Mouse (Mus musculus) brain, embryonic 14.5 days (tissue): ENCODE measurements around the gene Apobec3.

Experiments
- CTCF ChIP-seq: fragments of 200-500 bp; IDR thresholded peaks from 2 replicates; pipeline ENCODE4 v1.5.1; 2012; ENCODE audit warnings: inconsistent platforms, mild to moderate bottlenecking, moderate library complexity, borderline replicate concordance; ENCODE audit not compliant: insufficient read depth, insufficient read length; ENCODE audit errors: extremely low read depth
- POLR2A ChIP-seq: fragments of 200-500 bp; IDR thresholded peaks from 2 replicates; pipeline ENCODE4 v1.6.1; 2012; ENCODE audit warnings: mild to moderate bottlenecking, inconsistent platforms, borderline replicate concordance; ENCODE audit not compliant: poor library complexity, insufficient read depth, insufficient read length, severe bottlenecking; ENCODE audit errors: extremely low read depth

DNA sequence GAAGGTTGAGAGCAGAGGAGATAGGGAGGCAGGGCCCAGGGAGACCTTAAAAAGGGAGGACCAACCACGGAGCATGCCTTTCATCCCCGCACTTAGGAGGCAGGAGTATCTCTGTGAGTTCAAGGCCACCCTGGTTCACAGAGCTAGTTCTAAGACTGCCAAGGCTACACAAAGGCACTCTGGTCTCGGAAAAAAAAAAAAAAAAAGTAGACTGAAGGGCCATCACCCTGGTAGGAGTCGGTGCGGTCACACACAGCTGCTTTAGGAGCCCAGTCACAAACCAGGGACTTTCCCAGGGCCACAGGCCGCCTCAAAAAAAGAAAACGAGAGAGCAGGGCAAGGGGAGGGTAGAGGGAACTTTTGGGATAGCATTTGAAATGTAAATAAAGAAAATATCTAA is 9.3 kb downstream of the Apobec3 start:
- TF ChIP-seq CTCF (no peak), POLR2A (no peak)
